Mouse (Mus musculus) left cerebral cortex, adult 11 months (tissue): ENCODE results near the gene Stmn1.

Experiments
- DNase-seq: peaks from one replicate; pipeline ENCODE4 v3.0.0; 2022; ENCODE audit warnings: low spot score

The Stmn1 gene

GRCm38 (mm10) chr4:134458856-134459255, 9.3 kb upstream of the Stmn1 start:
- DNase-seq, result no peak

GRCm38 (mm10) chr4:134460277-134460676, 7.8 kb upstream of the Stmn1 start:
- no peak for DNase-seq

DNA sequence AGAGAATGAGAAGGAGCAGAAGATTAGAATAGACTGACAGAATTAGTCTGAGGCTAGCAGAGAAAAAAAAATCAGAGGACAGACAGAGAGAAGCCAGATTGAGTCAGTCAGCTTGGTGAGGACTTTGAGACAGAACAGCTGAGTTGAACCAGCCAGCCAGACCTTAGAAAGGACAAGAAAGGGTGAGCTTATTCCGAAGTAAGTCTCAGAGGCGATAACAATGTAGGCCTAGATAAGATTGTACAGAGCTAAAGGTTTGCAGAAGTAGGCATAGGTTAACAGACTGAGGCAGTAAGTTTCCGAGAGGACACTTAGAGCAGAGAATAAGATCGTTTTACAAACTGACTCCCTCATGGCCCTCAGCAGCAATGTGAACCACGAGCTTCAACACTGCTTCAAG, 6.9 kb upstream of the Stmn1 start:
- no peak for DNase-seq

GRCm38 (mm10) chr4:134465789-134466188, 2.3 kb upstream of the Stmn1 start:
- DNase-seq, result no peak

DNA sequence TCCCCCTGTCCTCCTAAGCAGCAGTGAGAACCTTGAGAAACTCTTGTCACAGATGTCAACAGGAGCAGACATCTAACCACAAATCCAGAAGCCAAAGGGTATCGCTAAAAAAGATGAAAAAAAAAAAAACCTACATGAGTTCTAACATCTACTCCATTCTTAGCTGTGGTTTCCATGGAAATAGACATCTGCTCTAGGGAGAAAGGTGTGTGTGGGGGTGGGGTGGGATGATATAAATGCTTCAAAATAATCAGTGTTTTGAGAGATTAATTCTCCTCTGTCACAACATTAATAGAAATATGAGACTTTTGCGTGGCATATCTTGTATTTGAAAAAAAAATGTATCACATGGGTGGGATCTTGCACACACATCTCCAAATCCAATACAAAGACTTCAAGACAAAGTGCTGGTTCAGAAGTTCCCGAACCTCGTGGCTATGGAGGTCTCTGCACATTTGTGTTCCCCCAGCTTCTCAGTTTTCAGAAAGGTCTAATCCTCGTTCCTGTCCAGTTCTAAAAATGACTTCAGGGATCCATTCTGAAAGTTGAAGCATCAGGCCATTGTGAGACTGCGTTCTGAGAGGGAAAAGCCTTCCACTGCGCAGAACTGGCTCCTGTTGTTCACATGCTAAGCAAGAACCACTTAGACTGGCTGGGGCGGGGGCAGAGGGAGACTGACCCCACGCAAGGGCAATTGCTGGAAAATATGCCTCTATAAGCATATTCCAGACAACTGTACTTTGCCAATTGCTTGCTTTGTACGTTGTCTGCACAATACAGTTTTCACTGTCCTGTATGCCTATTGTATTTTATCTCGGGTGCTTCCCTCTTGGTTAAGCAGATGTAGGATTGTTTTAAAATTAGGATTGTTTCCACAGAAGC, 1.5 kb upstream of the Stmn1 start:
- no peak for DNase-seq

- DNase-seq, result no peak
These were observed 495 bp upstream of the Stmn1 start for GRCm38 (mm10) chr4:134467435-134468214.

GRCm38 (mm10) chr4:134468578-134469266, 602 bp downstream of the Stmn1 start:
- DNase-seq, result peak; percentile 90

DNA sequence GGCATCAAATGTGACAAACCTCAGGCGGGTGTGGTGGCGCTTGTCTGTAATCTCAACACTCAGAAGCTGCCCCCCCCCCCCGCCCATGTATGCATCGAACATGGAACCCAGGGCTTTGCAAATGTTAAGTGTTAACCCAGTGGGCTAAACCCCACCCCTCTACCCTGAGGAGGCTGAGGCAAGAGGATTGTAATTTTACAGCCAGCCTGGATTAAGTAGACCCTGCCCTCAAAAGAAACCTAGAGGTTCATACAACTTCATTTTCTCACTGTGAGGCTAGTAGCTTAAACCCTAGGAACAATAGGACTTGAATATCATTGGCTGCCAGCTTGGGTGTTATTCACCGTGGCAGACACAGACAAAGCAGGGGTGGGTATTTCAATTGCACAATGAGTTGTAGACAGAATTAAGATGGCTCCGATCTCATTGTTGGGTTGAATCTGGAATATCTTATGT, 1.2 kb downstream of the Stmn1 start:
- no peak for DNase-seq

GRCm38 (mm10) chr4:134469985-134470384, 1.9 kb downstream of the Stmn1 start:
- DNase-seq, result no peak

DNA sequence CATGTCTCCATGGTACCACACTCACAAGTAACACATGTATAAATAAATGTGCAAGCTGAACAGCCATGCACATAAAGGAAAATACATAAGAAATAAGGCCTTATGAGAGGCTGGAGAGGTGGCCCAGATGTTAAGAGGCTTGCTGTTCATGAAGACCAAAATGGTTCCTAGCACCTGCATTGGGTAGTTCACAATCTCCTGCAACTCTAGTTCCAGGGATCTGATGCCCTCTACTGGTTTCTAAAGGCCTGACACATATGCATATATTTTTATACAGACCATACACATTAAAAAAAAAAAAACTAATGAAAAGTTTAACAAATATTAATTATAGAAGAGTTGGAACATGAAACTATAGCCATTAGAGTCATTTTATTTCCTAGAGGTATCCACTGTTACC, 3.3 kb downstream of the Stmn1 start:
- DNase-seq, result no peak

DNA sequence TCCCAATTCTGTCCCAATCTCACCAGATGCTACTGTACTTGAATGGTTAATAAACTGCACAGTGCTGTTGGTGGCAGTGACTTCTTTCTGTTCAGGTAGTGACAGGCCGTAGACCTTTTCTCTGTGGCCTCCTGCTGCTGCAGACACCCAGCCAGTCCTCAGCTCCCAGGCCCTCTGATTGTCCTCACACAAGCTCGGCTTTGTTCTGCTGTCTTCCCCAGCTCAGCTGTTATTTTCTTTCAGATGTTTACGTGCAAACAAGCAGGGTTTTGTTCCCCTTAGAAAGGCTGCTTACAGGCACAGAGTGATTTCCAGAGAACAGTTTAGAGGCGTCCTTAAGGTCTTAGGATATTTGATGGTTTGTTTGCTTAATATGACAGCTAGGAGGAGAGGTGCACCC, 5.6 kb downstream of the Stmn1 start:
- DNase-seq, result no peak

DNA sequence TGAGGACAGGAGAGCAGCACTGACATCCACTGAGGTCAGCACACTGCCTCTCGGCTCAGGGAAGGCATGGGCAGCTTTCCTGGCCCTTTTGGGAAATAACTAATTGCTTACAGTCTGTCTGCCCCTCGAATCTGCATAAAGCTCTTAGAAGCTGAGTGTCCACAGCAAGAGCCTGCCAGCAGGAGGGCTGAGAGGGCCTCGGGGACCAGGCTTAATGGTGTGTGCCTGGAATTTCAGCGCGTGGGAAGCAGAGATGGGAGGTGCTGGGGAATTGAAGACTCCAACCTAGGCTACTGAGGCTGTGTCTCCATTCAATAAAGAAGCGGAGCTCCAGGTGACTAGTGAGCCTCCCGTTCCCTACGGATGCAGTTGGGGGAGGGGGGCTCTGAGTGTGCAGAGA, 6.1 kb downstream of the Stmn1 start:
- DNase-seq, result no peak

- DNase-seq, result no peak
These were observed 8.8 kb downstream of the Stmn1 start for GRCm38 (mm10) chr4:134476899-134477298.

GRCm38 (mm10) chr4:134478031-134478430, 9.9 kb downstream of the Stmn1 start:
- DNase-seq, result peak; percentile 82

DNA sequence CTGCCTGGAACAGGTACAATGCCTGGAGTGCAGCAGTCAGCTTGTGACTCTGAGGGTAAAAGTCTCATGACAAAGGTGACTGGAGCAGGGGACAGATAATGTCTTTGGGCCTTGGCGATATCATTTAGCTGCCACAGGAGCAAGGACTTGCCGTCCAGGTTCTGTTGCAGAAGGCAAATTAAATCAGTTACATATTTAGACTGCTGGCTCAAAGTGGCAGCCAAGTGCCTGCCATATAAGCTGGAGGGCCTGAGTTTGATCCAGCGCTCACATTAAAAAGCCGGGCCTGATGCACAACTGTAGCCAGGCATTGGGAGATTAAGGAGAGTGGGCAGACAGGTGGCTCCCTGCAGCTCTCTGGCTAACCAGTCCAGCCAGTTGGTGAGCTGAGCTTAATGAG, 11.7 kb downstream of the Stmn1 start:
- DNase-seq, result no peak

DNA sequence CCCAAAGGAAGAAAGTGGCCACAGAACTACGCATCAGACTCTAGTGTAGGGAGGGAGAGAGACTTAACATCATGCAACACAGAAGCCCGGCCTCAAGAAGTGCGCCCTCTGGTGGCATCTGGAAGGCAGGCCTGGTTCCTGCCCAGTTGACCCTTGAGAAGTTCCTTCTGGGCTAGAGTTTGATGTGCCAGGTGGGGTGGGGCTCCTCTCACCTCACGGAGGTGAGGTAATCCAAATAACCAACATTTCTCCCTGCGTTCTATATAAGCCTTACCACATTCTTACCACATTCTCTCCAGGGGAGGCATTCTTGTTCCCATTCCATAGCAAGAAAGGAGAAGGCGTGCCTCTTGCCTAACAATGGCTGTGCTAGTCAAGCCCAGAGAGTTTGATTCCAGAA, 12.7 kb downstream of the Stmn1 start:
- DNase-seq, result peak; percentile 64

GRCm38 (mm10) chr4:134481270-134481669, 13.2 kb downstream of the Stmn1 start:
- DNase-seq, result no peak

GRCm38 (mm10) chr4:134482442-134482841, 14.3 kb downstream of the Stmn1 start:
- no peak for DNase-seq

- DNase-seq, result no peak
These were observed 15.1 kb downstream of the Stmn1 start for GRCm38 (mm10) chr4:134483078-134483688.

DNA sequence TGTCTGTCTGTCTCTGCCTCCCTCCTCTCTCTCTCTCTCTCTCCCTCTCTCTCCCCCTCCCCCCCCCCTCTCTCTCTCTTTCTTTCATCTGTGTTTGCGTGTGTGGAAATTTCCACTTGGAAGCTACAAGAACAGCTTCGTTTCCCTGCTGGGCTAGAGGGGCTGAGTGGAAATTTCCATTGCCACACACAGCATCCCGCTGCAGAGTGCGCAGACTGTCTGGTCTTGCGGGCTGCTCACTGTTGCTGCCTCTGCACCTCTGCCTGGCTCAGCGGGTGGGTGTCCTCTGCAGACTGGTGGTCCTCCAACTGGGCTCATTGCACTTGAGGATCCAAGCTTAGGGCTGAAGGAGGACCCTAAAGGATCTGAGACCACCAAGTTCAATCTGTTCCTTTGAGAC, 15.6 kb downstream of the Stmn1 start:
- DNase-seq, result peak; percentile 67

- DNase-seq, result no peak
These were observed 16.1 kb downstream of the Stmn1 start for GRCm38 (mm10) chr4:134484231-134484630.
